Mouse (Mus musculus) lung, postnatal 0 days (tissue): Measurements from ENCODE around the gene 1700056E22Rik. TPM values are rescaled to one million over a fixed set of nuclear protein-coding genes. Genes with fewer than 3 reads are reported as not detected.

Experiments
- ATAC-seq: fragments of 200-750 bp; cut with Nextera tagmentation; 2 replicates; pipeline ENCODE4 v1.8.0; 2017; ENCODE audit warnings: moderate library complexity
- DNase-seq: peaks from one replicate; pipeline ENCODE4 v3.0.0-alpha.2; 2016; ENCODE audit warnings: low spot score
- H3K27ac ChIP-seq: fragments of 300-500 bp; sonication (generic); 2 replicates; pipeline ENCODE4 v1.5.1; 2014; ENCODE audit warnings: antibody characterized with exemption, mild to moderate bottlenecking, low read length, mixed read lengths
- H3K27me3 ChIP-seq: fragments of 300-500 bp; sonication (generic); replicated peaks from 2 replicates; pipeline ENCODE4 v1.6.1; 2014; ENCODE audit warnings: low read length, mixed read lengths; ENCODE audit not compliant: insufficient read depth
- H3K36me3 ChIP-seq: fragments of 300-500 bp; sonication (generic); 2 replicates; pipeline ENCODE4 v1.6.1; 2014; ENCODE audit warnings: low read length, mixed read lengths; ENCODE audit not compliant: insufficient read depth
- H3K4me1 ChIP-seq: fragments of 300-500 bp; sonication (generic); 2 replicates; pipeline ENCODE4 v1.6.1; 2014; ENCODE audit warnings: antibody characterized with exemption, low read depth, low read length, mixed read lengths; ENCODE audit not compliant: insufficient read depth
- H3K4me2 ChIP-seq: fragments of 300-500 bp; sonication (generic); replicated peaks from 2 replicates; pipeline ENCODE4 v1.6.1; 2014; ENCODE audit warnings: low read depth, mild to moderate bottlenecking, low read length, moderate library complexity, mixed read lengths
- H3K4me3 ChIP-seq: fragments of 300-500 bp; sonication (generic); 2 replicates; pipeline ENCODE4 v1.5.1; 2014; ENCODE audit warnings: low read depth, low read length
- H3K9ac ChIP-seq: fragments of 300-500 bp; sonication (generic); replicated peaks from 2 replicates; pipeline ENCODE4 v1.6.1; 2014; ENCODE audit warnings: low read depth, mild to moderate bottlenecking
- H3K9me3 ChIP-seq: fragments of 300-500 bp; sonication (generic); 2 replicates; pipeline ENCODE4 v1.6.1; 2016; ENCODE audit warnings: low read length, mixed read lengths
- CTCF ChIP-seq: IDR thresholded peaks from 2 replicates; pipeline ENCODE4 v1.5.1; 2016; ENCODE audit warnings: antibody characterized with exemption, mild to moderate bottlenecking
- EP300 ChIP-seq: IDR thresholded peaks from 2 replicates; pipeline ENCODE4 v1.6.1; 2016; ENCODE audit warnings: antibody characterized with exemption, mild to moderate bottlenecking, control low read depth
- WGBS: fragments of 180-500 bp; shearing (Covaris S2); extraction: QIAGEN DNeasy Blood & Tissue Kit; methylation state at CpG from one replicate; pipeline ENCODE4 v1.1.7; 2014; 5-methylcytosine and 5-hydroxymethylcytosine counted together
- polyA plus RNA-seq: library from polyadenylated mRNA; unstranded; fragments of >200 nt; fragmentation: Nextera tagmentation; extraction: Ambion mirVana; gene quantifications from 2 replicates; pipeline ENCODE4 v1.2.1, GENCODE M21; 2015

The 1700056E22Rik gene
- polyA plus RNA-seq, 1 experiment from 2014 or later = 2.3 TPM

- H3K9me3 ChIP-seq = no peaks in the 10 kb centered on the region
- no peaks in the 10 kb centered on the region for H3K36me3 ChIP-seq
- H3K4me3 ChIP-seq = no peak overlapping the region
- no peak for ATAC-seq
- 88% methylated on average over 7 of the region's 7 CpGs for WGBS
- no peaks in the 10 kb centered on the region for H3K4me1 ChIP-seq
- TF ChIP-seq CTCF (no peak), EP300 (no peak)
- no peak for DNase-seq
- no peak overlapping the region for H3K27ac ChIP-seq
- no peak overlapping the region for H3K9ac ChIP-seq
- no peak overlapping the region for H3K4me2 ChIP-seq
- H3K27me3 ChIP-seq = no peaks in the 10 kb centered on the region
These were observed 46.3 kb downstream of the 1700056E22Rik start for GRCm38 (mm10) chr1:183987711-183988245.

Other genes with a start within 250 kb of the 1700056E22Rik start
- 6.7 and 6.8 TPM in 2 replicates for gene Dusp10, start 21.0 kb downstream of the 1700056E22Rik start, polyA plus RNA-seq